Mouse (Mus musculus) C2C12 (cell line): ENCODE results near the gene Gm17409. TPM values are rescaled to one million over a fixed set of nuclear protein-coding genes. Genes with fewer than 3 reads are reported as not detected.

Experiments
- H3K27me3 ChIP-seq: one replicate; pipeline ENCODE4 v1.6.1; 2011; ENCODE audit not compliant: control insufficient read depth, insufficient read depth, insufficient read length
- H3K36me3 ChIP-seq: one replicate; pipeline ENCODE4 v1.6.1; 2011; ENCODE audit not compliant: control insufficient read depth, insufficient read depth
- H3K4me3 ChIP-seq: one replicate; pipeline ENCODE4 v1.5.1; 2011; ENCODE audit warnings: mild to moderate bottlenecking, control low read depth; ENCODE audit not compliant: poor library complexity, insufficient read depth, severe bottlenecking
- H3K79me2 ChIP-seq: one replicate; pipeline ENCODE4 v1.6.1; 2011; ENCODE audit not compliant: control insufficient read depth, insufficient read depth
- H3K79me3 ChIP-seq: one replicate; pipeline ENCODE4 v1.6.1; 2011; ENCODE audit warnings: low read depth, control low read depth
- H3ac ChIP-seq: one replicate; pipeline ENCODE3; 2011; ENCODE audit warnings: low read depth; ENCODE audit not compliant: control insufficient read depth, insufficient read length
- CEBPB ChIP-seq: IDR thresholded peaks from one replicate; pipeline ENCODE4 v1.6.1; 2011; ENCODE audit warnings: low read depth, mild to moderate bottlenecking, control low read depth, moderate library complexity
- CTCF ChIP-seq: IDR thresholded peaks from one replicate; pipeline ENCODE4 v1.5.1; 2011; ENCODE audit not compliant: control insufficient read depth, insufficient read depth, insufficient read length
- FOSL1 ChIP-seq: IDR thresholded peaks from one replicate; pipeline ENCODE4 v1.8.0; 2011; ENCODE audit warnings: mild to moderate bottlenecking, low read length; ENCODE audit not compliant: poor library complexity, insufficient read depth, severe bottlenecking
- MAX ChIP-seq: IDR thresholded peaks from one replicate; pipeline ENCODE4 v1.6.1; 2011; ENCODE audit warnings: mild to moderate bottlenecking, control low read depth
- MYOD1 ChIP-seq: IDR thresholded peaks from one replicate; pipeline ENCODE4 v1.6.1; 2011; ENCODE audit warnings: low read depth; ENCODE audit not compliant: control insufficient read depth, insufficient read length
- MYOG ChIP-seq: IDR thresholded peaks from one replicate; pipeline ENCODE4 v1.6.1; 2011; ENCODE audit not compliant: control insufficient read depth, insufficient read length; ENCODE audit errors: extremely low read depth
- USF1 ChIP-seq: IDR thresholded peaks from one replicate; pipeline ENCODE4 v1.6.1; 2011; ENCODE audit warnings: low read depth, mild to moderate bottlenecking, control low read depth, moderate library complexity
- polyA plus RNA-seq: library from polyadenylated mRNA; unstranded; fragments of >200 nt; fragmentation: generic; extraction: Trizol; gene quantifications from one replicate; pipeline ENCODE4 v1.2.1, GENCODE M21; 2012; ENCODE audit warnings: missing spikeins

The Gm17409 gene
- polyA plus RNA-seq, 1 experiment = 0.06 TPM

DNA sequence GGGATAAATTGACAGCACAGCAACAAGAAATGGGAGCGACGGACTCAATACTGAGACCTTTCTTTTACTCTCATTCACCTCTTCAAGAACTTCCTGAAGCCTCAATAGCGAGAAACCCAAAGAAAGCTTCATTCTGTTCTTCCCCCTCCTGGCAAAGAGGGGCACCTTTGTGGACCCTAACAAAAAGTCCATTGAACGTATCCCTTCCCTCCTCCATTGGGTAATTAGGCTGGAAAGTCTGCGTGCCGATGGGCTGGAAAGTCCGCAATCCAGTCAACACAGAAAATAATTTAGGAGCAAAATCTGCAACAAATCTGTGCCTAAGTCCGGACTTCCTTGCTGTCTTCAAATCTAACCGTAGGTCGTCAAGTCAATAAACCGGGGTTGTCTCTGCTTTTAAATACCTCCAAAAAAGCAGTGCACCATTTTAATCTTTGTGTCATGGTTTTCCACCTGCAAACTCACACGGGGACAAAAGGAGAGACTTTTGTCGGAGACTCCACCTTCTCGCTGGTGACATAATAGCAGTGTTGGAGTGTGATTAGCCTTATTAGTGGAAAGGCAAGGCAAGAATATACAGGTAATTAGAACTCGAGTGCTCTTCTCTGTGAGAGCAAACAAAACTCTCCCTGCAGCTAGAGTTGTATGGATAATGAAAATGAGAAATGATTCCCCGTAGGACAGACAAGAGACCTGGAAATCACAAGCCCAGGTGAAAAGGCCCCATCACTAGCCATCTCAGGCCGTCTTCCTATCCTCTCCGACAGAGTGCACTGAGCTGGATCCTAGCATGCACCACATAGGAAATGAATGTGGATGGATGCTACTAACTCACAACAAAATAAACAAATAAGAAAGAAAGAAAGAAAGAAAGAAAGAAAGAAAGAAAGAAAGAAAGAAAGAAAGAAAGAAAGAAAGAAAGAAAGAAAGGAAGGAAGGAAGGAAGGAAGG, 24.0 kb downstream of the Gm17409 start:
- Histone ChIP-seq H3K27me3 (no peaks in the 10 kb centered on the region), H3K79me2 (peaks cover 96% of the 10 kb centered on the region), H3K36me3 (peaks cover 36% of the 10 kb centered on the region), H3ac (no peak overlapping the region), H3K4me3 (no peak overlapping the region), H3K79me3 (peaks cover 63% of the 10 kb centered on the region)
- TF ChIP-seq CEBPB = no peak
- no peak for TF ChIP-seq MYOD1
- TF ChIP-seq USF1 = no peak
- no peak for TF ChIP-seq CTCF
- no peak for TF ChIP-seq FOSL1
- no peak for TF ChIP-seq MAX
- no peak for TF ChIP-seq MYOG

DNA sequence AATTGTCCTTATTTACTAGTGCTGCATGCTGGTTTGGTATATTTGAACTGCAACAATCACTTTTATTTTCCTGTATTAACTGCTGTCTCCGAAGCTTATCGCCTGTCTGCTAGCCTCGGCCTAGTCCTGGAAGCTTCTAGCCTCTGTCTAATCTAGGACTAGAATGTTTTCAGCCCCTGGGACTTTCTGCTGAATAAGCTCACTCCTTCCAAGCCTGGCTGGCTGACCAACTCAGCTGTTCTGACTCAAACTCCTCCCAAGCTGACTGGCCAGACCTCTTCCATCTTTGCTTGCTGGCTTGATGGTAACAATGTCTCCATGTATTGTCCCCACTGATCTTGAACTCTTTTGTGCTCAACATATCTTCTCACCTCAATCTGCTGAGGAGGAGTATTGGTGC, 25.4 kb downstream of the Gm17409 start:
- no peak for TF ChIP-seq USF1
- TF ChIP-seq MAX = no peak
- TF ChIP-seq MYOD1 = no peak
- TF ChIP-seq CEBPB = no peak
- TF ChIP-seq MYOG = no peak
- no peak for TF ChIP-seq CTCF
- no peak for TF ChIP-seq FOSL1

GRCm38 (mm10) chr2:58496647-58497410, 26.9 kb downstream of the Gm17409 start:
- peaks cover 55% of the 10 kb centered on the region for H3K79me3 ChIP-seq
- no peak overlapping the region for H3K4me3 ChIP-seq
- H3K36me3 ChIP-seq = peaks cover 22% of the 10 kb centered on the region
- H3ac ChIP-seq = no peak overlapping the region
- H3K27me3 ChIP-seq = no peaks in the 10 kb centered on the region
- peaks cover 96% of the 10 kb centered on the region for H3K79me2 ChIP-seq
- TF ChIP-seq USF1 (no peak), MAX (no peak), FOSL1 (no peak), CTCF (no peak), CEBPB (no peak), MYOD1 (no peak), MYOG (no peak)

More for the DNA sequence above, 25.4 kb downstream of the Gm17409 start:
- peaks cover 96% of the 10 kb centered on the region for H3K79me2 ChIP-seq
- peaks cover 59% of the 10 kb centered on the region for H3K79me3 ChIP-seq
- H3ac ChIP-seq = no peak overlapping the region
- peaks cover 25% of the 10 kb centered on the region for H3K36me3 ChIP-seq
- H3K27me3 ChIP-seq = no peaks in the 10 kb centered on the region
- H3K4me3 ChIP-seq = no peak overlapping the region

GRCm38 (mm10) chr2:58505306-58506090, 35.6 kb downstream of the Gm17409 start:
- peak overlapping the region; percentile 2 for H3ac ChIP-seq
- peak; percentile 59 for TF ChIP-seq FOSL1
- TF ChIP-seq MYOG = no peak
- no peak overlapping the region for H3K4me3 ChIP-seq
- peaks cover 79% of the 10 kb centered on the region for H3K79me3 ChIP-seq
- H3K27me3 ChIP-seq = no peaks in the 10 kb centered on the region
- peaks cover 94% of the 10 kb centered on the region for H3K79me2 ChIP-seq
- H3K36me3 ChIP-seq = peaks cover 13% of the 10 kb centered on the region

DNA sequence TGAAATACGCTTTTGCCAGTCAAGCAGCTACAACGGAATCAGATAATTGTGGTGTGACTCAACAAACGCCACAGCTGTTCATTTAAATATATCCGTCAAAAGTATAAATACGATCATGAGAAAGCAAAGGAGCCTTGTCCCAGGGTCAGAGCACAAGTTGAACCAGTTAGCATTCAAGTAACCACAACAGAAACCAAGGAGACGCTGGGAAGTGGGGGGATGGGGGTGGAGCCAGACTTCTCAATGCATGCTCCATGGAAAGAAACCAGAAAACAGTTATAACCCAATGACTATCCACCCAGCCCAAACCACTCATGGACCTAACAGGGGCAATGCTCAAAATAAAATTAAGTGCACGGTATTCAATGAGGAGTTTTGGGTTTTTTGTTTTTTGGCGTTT, 40.3 kb downstream of the Gm17409 start:
- H3K27me3 ChIP-seq = no peaks in the 10 kb centered on the region

More for the DNA sequence above, 40.3 kb downstream of the Gm17409 start:
- Histone ChIP-seq H3K4me3 (no peak overlapping the region), H3K79me2 (peaks cover 94% of the 10 kb centered on the region), H3K36me3 (peaks cover 21% of the 10 kb centered on the region), H3K79me3 (peaks cover 79% of the 10 kb centered on the region), H3ac (no peak overlapping the region)
- TF ChIP-seq CEBPB (no peak), MYOD1 (peak; percentile 74)
